Mouse (Mus musculus) gastrocnemius, postnatal 10 days (tissue): ENCODE data around the gene Olfr1243. TPM values are rescaled to one million over a fixed set of nuclear protein-coding genes. Genes with fewer than 3 reads are reported as not detected.
"Not testable (repeated sequence)": the region's sequence is repeated elsewhere in the genome, so short reads cannot be mapped to it uniquely, and the experiment has no call there.

Experiments used
- DNase-seq: peaks from one replicate; pipeline ENCODE4 v3.0.0; 2021; ENCODE audit warnings: mixed read lengths
- long read RNA-seq, 2 experiments: library from polyadenylated mRNA; stranded (forward); transcript quantifications; one replicate each; pipeline ENCODE4 v2.0.0; 2021
- total RNA-seq, 2 experiments: library from RNA; stranded (reverse); gene quantifications; 2 replicates each; pipeline ENCODE4 v1.2.3; 2021

Olfr1243 gene
- not detected for total RNA-seq
- long read RNA-seq, experiment 1, result 0 reads
- long read RNA-seq, experiment 2, result 0 reads

DNA sequence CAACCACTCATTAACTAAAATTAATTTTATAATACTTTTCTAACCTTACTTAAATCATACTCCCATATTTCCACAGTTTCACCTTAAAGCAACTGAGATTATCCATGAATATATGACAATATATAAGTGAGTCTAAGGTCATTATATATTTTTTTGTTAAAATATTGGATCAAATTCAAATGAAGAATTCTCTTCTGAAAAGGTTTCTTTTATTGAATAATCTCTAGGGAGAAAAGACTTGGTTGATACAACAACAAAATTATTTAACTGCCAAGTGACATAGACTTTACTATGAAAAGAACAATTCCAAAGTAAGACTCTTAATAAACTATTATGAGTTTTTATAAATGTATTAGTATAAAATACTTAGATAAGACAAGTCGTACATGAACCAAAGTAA, at the start of gene Olfr1243:
TSS of gene Olfr1243 (minus strand) at position 101 of the 400 bp plus-strand sequence.
- no peak for DNase-seq

DNA sequence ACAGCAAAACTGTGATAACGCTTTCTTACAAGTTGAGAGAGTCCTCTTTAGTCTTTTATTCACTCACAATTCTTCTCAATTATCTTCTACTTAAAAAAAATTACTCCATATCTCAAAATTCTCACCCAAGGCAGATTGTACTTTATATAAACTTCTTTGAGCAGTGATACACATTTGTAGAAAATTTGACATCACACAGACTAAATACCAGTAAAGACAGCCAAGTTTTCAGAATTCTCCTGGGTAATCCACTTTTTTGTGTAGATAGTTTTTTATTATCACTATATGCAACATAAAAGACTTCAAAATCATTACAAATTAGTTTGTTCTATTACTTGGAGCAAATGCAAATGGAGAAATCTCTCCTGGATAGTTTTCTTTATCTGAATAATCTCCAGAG, 47.1 kb upstream of the Olfr1243 start, which contains the start of gene Olfr1245:
TSS of gene Olfr1245 (minus strand) at position 101 of the 400 bp plus-strand sequence.
- no peak for DNase-seq

- DNase-seq, result not testable (repeated sequence)
Observed at GRCm38 (mm10) chr2:89562706-89563105, 31.4 kb upstream of the Olfr1243 start.

- no peak for DNase-seq
Observed at GRCm38 (mm10) chr2:89544516-89544915, 13.2 kb upstream of the Olfr1243 start.

DNA sequence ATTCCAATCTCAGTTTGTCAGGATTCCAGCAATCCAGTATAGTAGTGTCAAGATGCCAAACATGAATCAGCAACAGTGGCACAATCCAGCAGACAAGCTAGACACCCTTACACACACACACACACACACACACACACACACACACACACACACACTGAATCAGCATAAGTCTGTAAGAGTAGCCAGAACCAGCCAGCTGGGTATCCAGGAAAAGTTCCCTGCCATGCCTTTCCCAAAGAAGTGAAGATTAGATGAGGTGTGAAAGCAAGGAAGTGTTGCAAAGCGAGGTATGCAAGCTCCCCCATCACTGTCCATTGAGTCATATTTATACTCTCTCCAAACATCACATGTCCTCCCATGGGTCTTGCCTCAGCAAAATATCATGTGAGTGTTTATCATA, 8.6 kb upstream of the Olfr1243 start:
- no peak for DNase-seq

DNA sequence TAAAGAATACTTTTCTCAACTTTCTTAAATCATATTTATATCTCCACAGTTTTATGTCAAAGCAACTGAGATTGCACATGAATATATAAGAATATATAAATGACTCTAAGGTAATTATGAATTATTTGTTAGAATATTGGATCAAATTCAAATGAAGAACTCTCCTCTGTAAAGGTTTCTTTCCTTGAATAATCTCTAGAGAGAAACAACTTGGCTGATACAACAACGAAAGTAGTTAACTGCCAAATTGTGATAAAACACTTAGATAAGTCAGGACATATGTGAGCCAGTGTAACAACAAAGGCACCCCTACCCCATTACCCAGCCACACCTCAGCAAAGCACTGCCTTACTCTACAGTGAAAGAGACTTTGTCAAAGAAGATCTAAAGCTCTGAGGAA, 33.1 kb downstream of the Olfr1243 start, which contains the start of gene Olfr1242:
TSS of gene Olfr1242 (minus strand) at position 101 of the 400 bp plus-strand sequence.
- DNase-seq, result no peak

DNA sequence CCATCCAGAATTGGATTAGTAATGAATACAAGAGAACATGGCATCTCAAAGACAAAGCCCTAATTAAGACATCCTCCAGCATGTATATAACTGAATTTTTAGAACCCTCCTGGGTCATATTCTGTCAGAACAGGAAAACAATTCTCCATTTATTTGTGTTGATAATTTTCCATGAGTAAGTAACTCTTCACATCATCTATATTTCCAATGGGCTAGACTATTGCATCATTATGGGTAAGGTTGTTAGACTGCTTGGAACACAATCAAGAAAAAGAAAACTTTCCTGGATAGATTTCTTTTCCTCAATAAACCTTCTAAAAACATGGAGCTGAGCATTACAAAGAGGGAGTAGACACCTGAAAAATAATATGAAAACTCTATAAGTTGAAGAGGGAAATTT, 44.3 kb downstream of the Olfr1243 start, which contains the start of gene Olfr1241:
TSS of gene Olfr1241 (minus strand) at position 101 of the 400 bp plus-strand sequence.
- no peak for DNase-seq

Other genes starting within 250 kb of the Olfr1243 start
- gene Olfr1229, start 243.5 kb downstream of the Olfr1243 start, total RNA-seq, result not detected
- gene Olfr1230, start 234.2 kb downstream of the Olfr1243 start, total RNA-seq, result not detected
- gene Olfr1231, start 224.4 kb downstream of the Olfr1243 start, total RNA-seq, result not detected
- gene Olfr1232, start 201.8 kb downstream of the Olfr1243 start, total RNA-seq, result not detected
- gene Olfr1233, start 189.1 kb downstream of the Olfr1243 start, total RNA-seq, result not detected
- gene Olfr1234, start 166.6 kb downstream of the Olfr1243 start, total RNA-seq, result not detected
- not detected for gene Olfr1238, start 121.8 kb downstream of the Olfr1243 start, total RNA-seq
- not detected for gene Olfr1239, start 111.1 kb downstream of the Olfr1243 start, total RNA-seq
- not detected for gene Olfr1240, start 88.5 kb downstream of the Olfr1243 start, total RNA-seq
- not detected for gene Olfr1241, start 44.4 kb downstream of the Olfr1243 start, total RNA-seq
- gene Olfr1242, start 33.2 kb downstream of the Olfr1243 start, total RNA-seq, result not detected
- not detected for gene Olfr1245, start 47.0 kb upstream of the Olfr1243 start, total RNA-seq
- gene Olfr1246, start 61.7 kb upstream of the Olfr1243 start, total RNA-seq, result not detected
- under 1 TPM in 1 of 2 experiments, not detected in 1; 0.05 TPM for gene Olfr1247, start 82.6 kb upstream of the Olfr1243 start, total RNA-seq
- gene Olfr1248, start 86.8 kb upstream of the Olfr1243 start, total RNA-seq, result not detected
- not detected for gene Olfr1249, start 103.5 kb upstream of the Olfr1243 start, total RNA-seq
- gene Olfr1250, start 130.0 kb upstream of the Olfr1243 start, total RNA-seq, result not detected
- gene Olfr1251, start 140.4 kb upstream of the Olfr1243 start, total RNA-seq, result not detected
- gene Olfr1252, start 193.5 kb upstream of the Olfr1243 start, total RNA-seq, result not detected
- gene Olfr1253, start 225.6 kb upstream of the Olfr1243 start, total RNA-seq, result not detected